Mouse (Mus musculus) layer of hippocampus, postnatal 14 days (tissue): ENCODE data around the gene Gm11273. TPM values are rescaled to one million over a fixed set of nuclear protein-coding genes. Genes with fewer than 3 reads are reported as not detected.

Experiments
- DNase-seq, 2 experiments: peaks; one replicate each; pipeline ENCODE4 v3.0.0; 2021 to 2022; ENCODE audit warnings: low spot score in 2 of 2, mixed read lengths in 1 of 2
- total RNA-seq, 2 experiments: library from RNA; stranded (reverse); gene quantifications; 2 replicates each; pipeline ENCODE4 v1.2.3; 2021

Gene Gm11273
- total RNA-seq, 2 experiments from 2014 or later: 64.8 to 76.7 TPM

GRCm38 (mm10) chr13:21453042-21453441, 48.2 kb downstream of the Gm11273 start:
- no peak for DNase-seq

Other genes with a start within 250 kb of the Gm11273 start
- not detected for gene Gpx5, start 208.7 kb downstream of the Gm11273 start, total RNA-seq
- not detected for gene Gpx6, start 189.3 kb downstream of the Gm11273 start, total RNA-seq
- gene Olfr1367, start 154.5 kb downstream of the Gm11273 start, total RNA-seq: not detected
- 1 to 10 TPM; 8.3 to 9.0 TPM for gene Zscan12, start 138.6 kb downstream of the Gm11273 start, total RNA-seq
- gene Zkscan3, start 98.7 kb downstream of the Gm11273 start, total RNA-seq: 10 to 100 TPM; 37.5 to 37.6 TPM
- 1 to 10 TPM; 1.3 TPM for gene Pgbd1, start 60.4 kb downstream of the Gm11273 start, total RNA-seq
- gene Zscan26, start 47.7 kb downstream of the Gm11273 start, total RNA-seq: 10 to 100 TPM; 33.9 to 35.6 TPM
- under 1 TPM; 0.69 to 0.74 TPM for gene Nkapl, start 32.9 kb downstream of the Gm11273 start, total RNA-seq
- 1 to 10 TPM; 6.7 to 7.7 TPM for gene Zkscan4, start 22.5 kb downstream of the Gm11273 start, total RNA-seq
- gene Gm10065, start 22.0 kb downstream of the Gm11273 start, total RNA-seq: not detected
- gene AK157302, start 6.2 kb downstream of the Gm11273 start, total RNA-seq: 10 to 100 TPM; 15.9 to 17.4 TPM
- gene Zkscan8, start 29.7 kb upstream of the Gm11273 start, total RNA-seq: 10 to 100 TPM; 16.2 to 16.9 TPM
- gene Olfr1366, start 41.4 kb upstream of the Gm11273 start, total RNA-seq: not detected
- gene Olfr1535, start 58.5 kb upstream of the Gm11273 start, total RNA-seq: not detected
- not detected for gene Olfr1364, start 80.3 kb upstream of the Gm11273 start, total RNA-seq
- gene Olfr1362, start 112.6 kb upstream of the Gm11273 start, total RNA-seq: not detected
- not detected for gene Olfr11, start 141.1 kb upstream of the Gm11273 start, total RNA-seq
- not detected for gene Olfr1361, start 162.0 kb upstream of the Gm11273 start, total RNA-seq
- gene Olfr1360, start 176.0 kb upstream of the Gm11273 start, total RNA-seq: not detected
- not detected for gene Olfr1359, start 196.7 kb upstream of the Gm11273 start, total RNA-seq
- 10 to 100 TPM; 31.7 to 51.2 TPM for gene Hist1h2bl, start 214.7 kb upstream of the Gm11273 start, total RNA-seq
- gene Hist1h2ai, start 215.0 kb upstream of the Gm11273 start, total RNA-seq: 10 to 100 TPM; 17.4 to 55.0 TPM
- gene Hist1h3h, start 216.2 kb upstream of the Gm11273 start, total RNA-seq: 10 to 100 TPM; 68.2 to 84.2 TPM
- 10 to 100 TPM in 1 of 2 experiments, 1 to 10 TPM in 1; 8.6 to 12.7 TPM for gene Hist1h2bm, start 220.6 kb upstream of the Gm11273 start, total RNA-seq
- 10 to 100 TPM; 14.3 to 15.3 TPM for gene Hist1h4j, start 233.6 kb upstream of the Gm11273 start, total RNA-seq
- gene Hist1h4k, start 249.1 kb upstream of the Gm11273 start, total RNA-seq: 100 to 1,000 TPM; 229 to 266 TPM